Mouse (Mus musculus) hindbrain, embryonic 11.5 days (tissue): ENCODE results near the gene Slc25a39. TPM values are rescaled to one million over a fixed set of nuclear protein-coding genes. Genes with fewer than 3 reads are reported as not detected.

Experiments
- ATAC-seq: fragments of 200-750 bp; cut with Nextera tagmentation; 2 replicates; pipeline ENCODE4 v1.8.0; 2017; ENCODE audit warnings: mild to moderate bottlenecking, moderate TSS enrichment, moderate library complexity; ENCODE audit not compliant: low FRiP score
- DNase-seq: peaks from one replicate; pipeline ENCODE4 v3.0.0-alpha.2; 2015; ENCODE audit warnings: low spot score
- H3K27ac ChIP-seq: fragments of 300-500 bp; sonication (generic); 2 replicates; pipeline ENCODE4 v1.5.1; 2014; ENCODE audit warnings: mild to moderate bottlenecking, low read depth, low read length
- H3K27me3 ChIP-seq: fragments of 300-500 bp; sonication (generic); 2 replicates; pipeline ENCODE4 v1.6.1; 2014; ENCODE audit warnings: mild to moderate bottlenecking, low read length, moderate library complexity, mixed read lengths; ENCODE audit not compliant: control insufficient read depth, insufficient read depth
- H3K36me3 ChIP-seq: fragments of 300-500 bp; sonication (generic); 2 replicates; pipeline ENCODE4 v1.6.1; 2014; ENCODE audit warnings: mild to moderate bottlenecking, low read length, moderate library complexity, mixed read lengths; ENCODE audit not compliant: control insufficient read depth, insufficient read depth
- H3K4me1 ChIP-seq: fragments of 300-500 bp; sonication (generic); replicated peaks from 2 replicates; pipeline ENCODE4 v1.6.1; 2014; ENCODE audit warnings: low read length, mixed read lengths; ENCODE audit not compliant: control insufficient read depth, insufficient read depth
- H3K4me2 ChIP-seq: fragments of 300-500 bp; sonication (generic); replicated peaks from 2 replicates; pipeline ENCODE4 v1.6.1; 2014; ENCODE audit warnings: mild to moderate bottlenecking, low read depth, low read length
- H3K4me3 ChIP-seq: fragments of 300-500 bp; sonication (generic); 2 replicates; pipeline ENCODE4 v1.5.1; 2014; ENCODE audit warnings: low read depth, low read length
- H3K9ac ChIP-seq: fragments of 300-500 bp; sonication (generic); 2 replicates; pipeline ENCODE4 v1.6.1; 2014; ENCODE audit warnings: low read depth, low read length
- H3K9me3 ChIP-seq: fragments of 300-500 bp; sonication (generic); 2 replicates; pipeline ENCODE4 v1.6.1; 2016; ENCODE audit warnings: low read length; ENCODE audit not compliant: control insufficient read depth
- WGBS: fragments of 180-500 bp; shearing (Covaris S2); extraction: QIAGEN DNeasy Blood & Tissue Kit; methylation state at CpG from one replicate; pipeline ENCODE4 v1.1.7; 2014; 5-methylcytosine and 5-hydroxymethylcytosine counted together
- polyA plus RNA-seq: library from polyadenylated mRNA; unstranded; fragments of >200 nt; fragmentation: Nextera tagmentation; extraction: Ambion mirVana; gene quantifications from 2 replicates; pipeline ENCODE4 v1.2.1, GENCODE M21; 2014

The Slc25a39 gene
- 152 and 166 TPM in 2 replicates for polyA plus RNA-seq

- peak within 1 kb of the TSS; percentile 85 for H3K9ac ChIP-seq
- ATAC-seq (peak; percentile 4; the same call in 1 of the 2 replicates), DNase-seq (no peak)
- peaks cover 12% of the 10 kb centered on the region for H3K4me1 ChIP-seq
- H3K4me3 ChIP-seq, result peak within 1 kb of the TSS; percentile 78
- peaks cover 3% of the 10 kb centered on the region; the same call in 1 of the 2 replicates for H3K36me3 ChIP-seq
- peak within 1 kb of the TSS; percentile 82 for H3K27ac ChIP-seq
- H3K27me3 ChIP-seq, result no peaks in the 10 kb centered on the region
- no peaks in the 10 kb centered on the region for H3K9me3 ChIP-seq
- WGBS, result 2% methylated on average over 19 of the region's 19 CpGs
- H3K4me2 ChIP-seq, result peak within 1 kb of the TSS; percentile 83
Measured at GRCm38 (mm10) chr11:102407834-102408215, at the start of gene Slc25a39. TSS of gene Slc25a39 (minus strand) at chr11:102407946.

GRCm38 (mm10) chr11:102455740-102456396, 48.1 kb upstream of the Slc25a39 start:
- under 1% methylated on average over 36 of the region's 40 CpGs for WGBS
- peak overlapping the region; percentile 46 for H3K4me3 ChIP-seq
- peak overlapping the region; percentile 89 for H3K4me2 ChIP-seq
- no peak overlapping the region for H3K27ac ChIP-seq
- H3K27me3 ChIP-seq, result peaks cover 8% of the 10 kb centered on the region
- DNase-seq, result peak; percentile 91
- H3K4me1 ChIP-seq, result no peaks in the 10 kb centered on the region; the same call in 1 of the 2 replicates
- H3K9ac ChIP-seq, result peak overlapping the region; percentile 24; the same call in 1 of the 2 replicates
- ATAC-seq, result peak; percentile 91
- no peaks in the 10 kb centered on the region for H3K9me3 ChIP-seq
- no peaks in the 10 kb centered on the region for H3K36me3 ChIP-seq

- H3K9me3 ChIP-seq, result no peaks in the 10 kb centered on the region
- H3K4me1 ChIP-seq, result no peaks in the 10 kb centered on the region; the same call in 1 of the 2 replicates
- peaks cover 11% of the 10 kb centered on the region for H3K27me3 ChIP-seq
- no peak overlapping the region for H3K4me2 ChIP-seq
- WGBS, result 17% methylated on average over 10 of the region's 10 CpGs
- H3K9ac ChIP-seq, result no peak overlapping the region
- H3K27ac ChIP-seq, result no peak overlapping the region
- ATAC-seq (no peak), DNase-seq (no peak)
- no peak overlapping the region for H3K4me3 ChIP-seq
- H3K36me3 ChIP-seq, result no peaks in the 10 kb centered on the region
Measured at GRCm38 (mm10) chr11:102453131-102453530, 45.4 kb upstream of the Slc25a39 start.

GRCm38 (mm10) chr11:102449043-102450008, 41.6 kb upstream of the Slc25a39 start:
- 55% methylated on average over 17 of the region's 17 CpGs for WGBS
- ATAC-seq (no peak), DNase-seq (no peak)
- Histone ChIP-seq H3K27ac (no peak overlapping the region), H3K9me3 (no peaks in the 10 kb centered on the region), H3K4me2 (no peak overlapping the region), H3K9ac (no peak overlapping the region), H3K4me1 (peaks cover 15% of the 10 kb centered on the region), H3K27me3 (peaks cover 5% of the 10 kb centered on the region; the same call in 1 of the 2 replicates), H3K36me3 (no peaks in the 10 kb centered on the region), H3K4me3 (no peak overlapping the region)

GRCm38 (mm10) chr11:102448327-102448726, 40.6 kb upstream of the Slc25a39 start:
- no peak overlapping the region for H3K4me3 ChIP-seq
- no peak overlapping the region for H3K4me2 ChIP-seq
- peaks cover 5% of the 10 kb centered on the region; the same call in 1 of the 2 replicates for H3K27me3 ChIP-seq
- no peak for DNase-seq
- no peak overlapping the region for H3K9ac ChIP-seq
- no peak overlapping the region for H3K27ac ChIP-seq
- WGBS, result 13% methylated on average over 8 of the region's 8 CpGs
- no peak for ATAC-seq
- no peaks in the 10 kb centered on the region for H3K9me3 ChIP-seq
- no peaks in the 10 kb centered on the region for H3K36me3 ChIP-seq
- H3K4me1 ChIP-seq, result peaks cover 15% of the 10 kb centered on the region

GRCm38 (mm10) chr11:102447497-102447896, 39.8 kb upstream of the Slc25a39 start, which contains the start of gene Fam171a2:
TSS of gene Fam171a2 (minus strand) at chr11:102447682.
- peak; percentile 95 for DNase-seq
- Histone ChIP-seq H3K27me3 (peaks cover 5% of the 10 kb centered on the region; the same call in 1 of the 2 replicates), H3K9ac (peak within 1 kb of the TSS; percentile 99), H3K4me3 (peak within 1 kb of the TSS; percentile 94), H3K4me2 (peak within 1 kb of the TSS; percentile 89), H3K4me1 (peaks cover 15% of the 10 kb centered on the region), H3K9me3 (no peaks in the 10 kb centered on the region), H3K36me3 (no peaks in the 10 kb centered on the region), H3K27ac (peak within 1 kb of the TSS; percentile 92)
- ATAC-seq, result peak; percentile 89
- WGBS, result under 1% methylated on average over 40 of the region's 40 CpGs

- Histone ChIP-seq H3K36me3 (peaks cover 2% of the 10 kb centered on the region; the same call in 1 of the 2 replicates), H3K4me2 (peak overlapping the region; percentile 89), H3K4me3 (peak overlapping the region; percentile 94), H3K9me3 (no peaks in the 10 kb centered on the region), H3K9ac (peak overlapping the region; percentile 99), H3K4me1 (peaks cover 15% of the 10 kb centered on the region), H3K27me3 (peaks cover 5% of the 10 kb centered on the region; the same call in 1 of the 2 replicates), H3K27ac (peak overlapping the region; percentile 92)
- under 1% methylated on average over 42 of the region's 49 CpGs for WGBS
- DNase-seq, result peak; percentile 76
- ATAC-seq, result peak; percentile 73
Measured at GRCm38 (mm10) chr11:102446581-102447461, 39.1 kb upstream of the Slc25a39 start.
